Mouse (Mus musculus) kidney, embryonic 14.5 days (tissue): Measurements from ENCODE around the gene Tcte2. TPM values are rescaled to one million over a fixed set of nuclear protein-coding genes. Genes with fewer than 3 reads are reported as not detected.

Source experiments
- ATAC-seq: fragments of 200-750 bp; cut with Nextera tagmentation; 2 replicates; pipeline ENCODE4 v1.8.0; 2017; ENCODE audit warnings: moderate number of reproducible peaks, mild to moderate bottlenecking, moderate TSS enrichment, moderate library complexity; ENCODE audit not compliant: low FRiP score, low TSS enrichment
- H3K27ac ChIP-seq: fragments of 300-500 bp; sonication (generic); 2 replicates; pipeline ENCODE4 v1.5.1; 2014; ENCODE audit warnings: low read depth, mild to moderate bottlenecking, low read length, moderate library complexity, mixed read lengths
- H3K27me3 ChIP-seq: fragments of 300-500 bp; sonication (generic); 2 replicates; pipeline ENCODE4 v1.6.1; 2014; ENCODE audit warnings: mild to moderate bottlenecking, low read length; ENCODE audit not compliant: control insufficient read depth, insufficient read depth
- H3K36me3 ChIP-seq: fragments of 300-500 bp; sonication (generic); 2 replicates; pipeline ENCODE4 v1.6.1; 2014; ENCODE audit warnings: low read length, mixed read lengths; ENCODE audit not compliant: control insufficient read depth, insufficient read depth
- H3K4me1 ChIP-seq: fragments of 300-500 bp; sonication (generic); 2 replicates; pipeline ENCODE4 v1.6.1; 2014; ENCODE audit warnings: low read length, mixed read lengths; ENCODE audit not compliant: control insufficient read depth, insufficient read depth
- H3K4me2 ChIP-seq: fragments of 300-500 bp; sonication (generic); replicated peaks from 2 replicates; pipeline ENCODE4 v1.6.1; 2014; ENCODE audit warnings: low read depth, mild to moderate bottlenecking, low read length
- H3K4me3 ChIP-seq: fragments of 300-500 bp; sonication (generic); 2 replicates; pipeline ENCODE4 v1.5.1; 2014; ENCODE audit warnings: mild to moderate bottlenecking, low read length
- H3K9ac ChIP-seq: fragments of 300-500 bp; sonication (generic); 2 replicates; pipeline ENCODE4 v1.6.1; 2014; ENCODE audit warnings: low read depth, mild to moderate bottlenecking, low read length, moderate library complexity
- H3K9me3 ChIP-seq: fragments of 300-500 bp; sonication (generic); 2 replicates; pipeline ENCODE4 v1.6.1; 2016; ENCODE audit warnings: low read length; ENCODE audit not compliant: control insufficient read depth
- WGBS: fragments of 180-500 bp; shearing (Covaris S2); extraction: QIAGEN DNeasy Blood & Tissue Kit; methylation state at CpG from one replicate; pipeline ENCODE4 v1.1.7; 2014; 5-methylcytosine and 5-hydroxymethylcytosine counted together
- polyA plus RNA-seq: library from polyadenylated mRNA; unstranded; fragments of >200 nt; fragmentation: Nextera tagmentation; extraction: Ambion mirVana; gene quantifications from 2 replicates; pipeline ENCODE4 v1.2.1, GENCODE M21; 2014

Gene Tcte2
- polyA plus RNA-seq, 1 experiment from 2014 or later: 3.4 TPM

DNA sequence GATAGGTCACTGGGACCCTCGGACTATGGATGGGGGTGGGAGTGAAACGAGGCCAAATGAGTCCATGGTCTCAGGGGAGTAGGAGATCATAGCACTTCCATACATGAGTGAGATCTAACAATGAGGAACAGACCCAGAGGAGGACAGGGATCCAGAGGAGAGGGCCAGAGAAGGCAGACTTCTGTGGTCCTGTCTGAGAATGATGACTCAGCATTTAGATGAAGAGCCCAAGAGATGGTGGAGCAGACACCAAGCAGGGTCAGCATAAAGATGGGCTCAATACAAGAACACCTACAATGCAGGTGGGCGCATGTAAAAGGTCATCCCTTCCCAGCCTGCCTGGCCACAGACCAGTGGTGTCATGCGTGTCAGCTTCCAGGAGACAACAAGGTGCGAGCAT lies 41.4 kb downstream of the Tcte2 start:
- no peak overlapping the region for H3K9ac ChIP-seq
- H3K4me2 ChIP-seq: no peak overlapping the region
- H3K27me3 ChIP-seq: no peaks in the 10 kb centered on the region
- no peaks in the 10 kb centered on the region for H3K9me3 ChIP-seq
- H3K4me1 ChIP-seq: no peaks in the 10 kb centered on the region
- ATAC-seq: no peak
- H3K27ac ChIP-seq: no peak overlapping the region
- no peaks in the 10 kb centered on the region for H3K36me3 ChIP-seq
- no peak overlapping the region for H3K4me3 ChIP-seq
- 87% methylated on average over 5 of the region's 5 CpGs for WGBS

DNA sequence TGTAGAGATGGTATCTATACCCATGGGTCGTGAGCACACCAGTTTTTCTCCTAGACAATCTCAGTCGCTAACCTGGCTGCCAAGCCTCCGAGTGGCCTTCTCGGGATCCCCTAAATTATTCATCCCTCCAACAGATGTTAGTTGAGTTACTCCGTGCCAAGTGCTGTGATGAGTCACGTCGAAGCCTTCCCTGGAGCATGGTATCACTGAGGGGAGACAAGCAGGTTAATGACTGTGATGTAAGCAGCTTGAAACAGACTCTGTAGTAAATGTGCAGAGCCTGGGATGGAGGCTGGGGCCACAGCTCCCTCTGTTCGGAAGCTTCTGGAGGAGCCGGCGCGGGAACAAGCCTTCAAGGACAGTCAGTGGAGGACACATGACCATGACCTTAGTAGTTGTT lies 44.2 kb downstream of the Tcte2 start:
- WGBS: 77% methylated on average over 11 of the region's 11 CpGs
- no peaks in the 10 kb centered on the region for H3K9me3 ChIP-seq

DNA sequence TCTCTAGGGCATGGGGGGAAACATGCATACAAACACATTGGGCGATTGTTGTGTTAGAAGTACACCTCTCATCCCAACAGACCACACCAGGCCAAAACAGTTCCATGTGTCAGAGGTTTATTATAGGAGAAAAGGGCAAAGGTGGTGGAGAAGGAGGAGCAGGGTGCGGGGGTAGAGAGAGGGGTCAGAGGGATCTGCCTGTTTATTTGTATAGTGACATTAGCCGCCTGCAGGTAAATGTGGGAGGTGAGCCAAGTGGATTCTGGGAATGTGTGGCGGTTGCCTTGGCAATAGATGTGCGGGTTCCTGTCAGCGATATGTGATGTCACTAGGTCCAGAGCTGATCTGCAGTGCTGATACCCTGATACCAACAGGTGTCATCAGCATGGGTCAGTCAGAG lies 45.3 kb downstream of the Tcte2 start:
- WGBS: 55% methylated on average over 6 of the region's 6 CpGs
- Histone ChIP-seq H3K9ac (no peak overlapping the region), H3K27ac (no peak overlapping the region), H3K4me1 (no peaks in the 10 kb centered on the region), H3K9me3 (no peaks in the 10 kb centered on the region), H3K27me3 (no peaks in the 10 kb centered on the region), H3K4me3 (no peak overlapping the region), H3K36me3 (no peaks in the 10 kb centered on the region), H3K4me2 (no peak overlapping the region)
- ATAC-seq: no peak

More for the DNA sequence above, 44.2 kb downstream of the Tcte2 start:
- Histone ChIP-seq H3K4me1 (no peaks in the 10 kb centered on the region), H3K27ac (no peak overlapping the region), H3K36me3 (no peaks in the 10 kb centered on the region), H3K9ac (no peak overlapping the region), H3K4me3 (no peak overlapping the region), H3K4me2 (no peak overlapping the region), H3K27me3 (no peaks in the 10 kb centered on the region)
- no peak for ATAC-seq

DNA sequence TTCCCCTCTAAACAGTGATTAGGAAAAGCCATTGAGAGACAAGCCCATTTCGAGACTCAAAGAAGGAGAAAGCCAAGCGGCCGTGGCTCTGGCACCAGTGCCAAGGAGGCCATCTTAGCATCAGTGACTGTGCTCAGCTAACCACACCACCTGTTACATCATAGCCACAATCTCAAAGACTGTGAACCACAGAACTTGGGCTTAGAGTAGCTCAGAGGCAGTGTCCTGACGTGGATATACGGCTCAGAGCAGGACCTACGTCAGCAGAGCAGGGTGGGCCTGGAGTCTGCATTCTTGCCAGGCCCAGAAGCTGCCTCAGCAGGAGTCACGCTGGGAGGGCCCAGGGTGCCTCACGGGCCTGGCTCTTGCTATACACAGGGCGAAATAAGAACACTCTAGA lies 46.1 kb downstream of the Tcte2 start:
- H3K36me3 ChIP-seq: no peaks in the 10 kb centered on the region
- no peaks in the 10 kb centered on the region for H3K27me3 ChIP-seq
- H3K9ac ChIP-seq: no peak overlapping the region
- no peaks in the 10 kb centered on the region for H3K9me3 ChIP-seq
- no peaks in the 10 kb centered on the region for H3K4me1 ChIP-seq
- no peak overlapping the region for H3K4me2 ChIP-seq
- no peak overlapping the region for H3K4me3 ChIP-seq
- WGBS: 73% methylated on average over 9 of the region's 9 CpGs
- no peak overlapping the region for H3K27ac ChIP-seq
- no peak for ATAC-seq

DNA sequence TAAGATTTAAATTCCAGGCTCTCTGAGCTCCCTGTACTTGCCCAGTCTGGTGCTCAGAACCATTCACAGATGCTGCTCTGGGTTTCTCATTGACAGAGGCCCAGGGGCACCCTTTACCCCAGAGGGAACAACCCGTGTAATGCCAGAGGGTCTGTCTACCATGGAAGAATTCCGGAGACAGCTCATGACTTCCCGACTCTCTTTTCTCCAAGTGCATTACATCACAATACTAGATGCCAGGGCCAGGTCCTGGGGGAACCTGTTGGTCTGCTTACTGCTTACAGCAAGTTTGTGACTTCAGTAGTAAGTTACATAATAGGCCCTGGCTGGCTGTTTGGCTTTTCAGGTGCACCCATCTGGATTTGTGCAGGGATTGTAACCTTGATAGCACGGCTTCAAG lies 47.0 kb downstream of the Tcte2 start:
- no peaks in the 10 kb centered on the region for H3K36me3 ChIP-seq
- no peaks in the 10 kb centered on the region for H3K27me3 ChIP-seq
- H3K4me1 ChIP-seq: no peaks in the 10 kb centered on the region
- 49% methylated on average over 4 of the region's 4 CpGs for WGBS
- no peak for ATAC-seq
- H3K4me2 ChIP-seq: no peak overlapping the region
- no peak overlapping the region for H3K9ac ChIP-seq
- H3K9me3 ChIP-seq: no peaks in the 10 kb centered on the region
- no peak overlapping the region for H3K27ac ChIP-seq
- H3K4me3 ChIP-seq: no peak overlapping the region

DNA sequence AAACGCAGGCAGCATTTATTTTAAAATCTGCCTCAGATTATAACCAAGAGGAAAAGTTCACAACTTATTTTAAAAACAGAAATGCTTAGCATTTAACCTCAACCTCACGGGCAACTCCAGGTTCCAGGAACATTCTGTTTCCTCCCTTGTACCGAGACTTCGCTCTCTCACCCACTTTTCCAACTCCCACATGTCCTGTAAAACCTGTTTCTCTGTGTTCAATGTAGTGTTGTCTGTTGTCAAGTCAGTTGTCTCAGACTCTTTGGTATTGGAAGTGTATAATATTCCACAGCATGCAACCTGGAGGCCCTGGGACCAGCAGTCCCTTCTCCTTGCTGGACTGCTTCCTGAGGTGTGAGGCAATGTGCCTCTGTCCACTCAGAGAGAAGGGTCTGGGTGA lies 47.5 kb downstream of the Tcte2 start:
- no peak for ATAC-seq
- Histone ChIP-seq H3K4me3 (no peak overlapping the region), H3K4me1 (no peaks in the 10 kb centered on the region)

DNA sequence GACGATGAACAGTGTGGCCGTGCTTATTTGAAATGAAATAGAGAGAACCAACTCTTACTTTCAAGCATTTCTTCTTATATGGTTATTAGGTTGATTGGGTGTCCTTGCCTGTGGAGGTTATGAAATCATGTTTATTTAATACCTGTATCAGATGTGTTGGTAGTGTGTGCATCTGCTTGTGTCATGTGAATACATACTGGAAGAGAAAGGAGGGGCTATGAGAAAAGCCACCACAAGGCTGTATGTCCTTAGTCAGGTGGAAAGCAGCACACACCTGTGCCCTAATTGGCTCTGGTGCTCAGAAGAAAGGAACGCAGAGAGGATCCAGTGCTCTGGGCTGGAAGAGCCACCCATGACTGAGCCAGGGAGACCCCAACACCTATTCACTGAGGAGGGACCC lies 49.1 kb downstream of the Tcte2 start:
- H3K4me2 ChIP-seq: no peak overlapping the region
- no peaks in the 10 kb centered on the region for H3K27me3 ChIP-seq
- ATAC-seq: no peak
- no peaks in the 10 kb centered on the region for H3K36me3 ChIP-seq
- H3K4me1 ChIP-seq: no peaks in the 10 kb centered on the region
- WGBS: 95% methylated on average over 3 of the region's 3 CpGs
- no peak overlapping the region for H3K9ac ChIP-seq
- no peaks in the 10 kb centered on the region for H3K9me3 ChIP-seq
- H3K27ac ChIP-seq: no peak overlapping the region
- no peak overlapping the region for H3K4me3 ChIP-seq

More for the DNA sequence above, 47.5 kb downstream of the Tcte2 start:
- WGBS: 78% methylated on average over 4 of the region's 4 CpGs
- Histone ChIP-seq H3K36me3 (no peaks in the 10 kb centered on the region), H3K9ac (no peak overlapping the region), H3K27ac (no peak overlapping the region), H3K27me3 (no peaks in the 10 kb centered on the region), H3K9me3 (no peaks in the 10 kb centered on the region), H3K4me2 (no peak overlapping the region)

DNA sequence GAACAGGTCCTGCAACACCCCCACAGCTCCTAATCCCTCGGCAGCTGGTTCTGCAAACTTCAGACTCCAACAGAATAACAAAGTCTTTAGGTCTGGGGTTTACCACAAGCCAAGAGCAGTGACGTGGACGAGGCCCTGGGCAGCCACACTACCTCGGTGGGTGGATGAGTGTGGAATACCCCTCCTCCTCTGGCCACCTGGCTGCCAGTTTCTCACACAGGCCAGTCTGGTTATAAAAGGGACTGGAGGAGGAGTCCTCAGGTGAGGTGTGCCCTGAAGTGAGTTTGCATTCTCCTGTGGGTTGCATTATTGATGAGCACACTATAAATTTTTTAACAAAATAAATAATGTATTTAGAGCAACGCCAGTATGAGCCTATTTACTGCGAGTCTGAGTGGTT lies 49.5 kb downstream of the Tcte2 start:
- no peak for ATAC-seq
- Histone ChIP-seq H3K9me3 (no peaks in the 10 kb centered on the region), H3K9ac (no peak overlapping the region), H3K27ac (no peak overlapping the region), H3K4me2 (no peak overlapping the region), H3K4me1 (no peaks in the 10 kb centered on the region), H3K36me3 (no peaks in the 10 kb centered on the region), H3K4me3 (no peak overlapping the region), H3K27me3 (no peaks in the 10 kb centered on the region)
- WGBS: 85% methylated on average over 6 of the region's 6 CpGs

DNA sequence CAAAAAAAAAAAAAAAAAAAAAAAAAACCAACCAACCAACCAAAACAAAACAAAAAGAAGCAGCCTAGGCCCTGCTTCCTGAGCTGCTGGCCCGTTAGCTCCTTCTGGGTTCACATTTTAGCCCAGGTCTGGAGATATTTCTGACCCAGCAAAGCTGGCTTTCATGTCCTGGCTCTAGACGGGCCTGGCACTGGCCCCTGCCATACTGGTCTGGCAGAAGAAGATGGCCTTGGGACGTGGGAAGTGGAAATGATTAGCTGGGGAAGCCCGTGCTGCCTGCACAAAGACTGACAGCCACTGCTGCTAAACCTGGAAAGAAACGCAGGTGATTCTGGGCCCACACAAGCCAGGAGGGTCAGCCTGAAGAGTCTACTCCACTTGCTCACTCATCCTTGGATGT lies 50.5 kb downstream of the Tcte2 start:
- no peak overlapping the region for H3K4me2 ChIP-seq
- no peak overlapping the region for H3K27ac ChIP-seq
- no peaks in the 10 kb centered on the region for H3K4me1 ChIP-seq
- no peak overlapping the region for H3K4me3 ChIP-seq
- WGBS: 81% methylated on average over 5 of the region's 5 CpGs
- no peak for ATAC-seq
- no peaks in the 10 kb centered on the region for H3K27me3 ChIP-seq
- no peaks in the 10 kb centered on the region for H3K36me3 ChIP-seq
- no peaks in the 10 kb centered on the region for H3K9me3 ChIP-seq
- no peak overlapping the region for H3K9ac ChIP-seq

DNA sequence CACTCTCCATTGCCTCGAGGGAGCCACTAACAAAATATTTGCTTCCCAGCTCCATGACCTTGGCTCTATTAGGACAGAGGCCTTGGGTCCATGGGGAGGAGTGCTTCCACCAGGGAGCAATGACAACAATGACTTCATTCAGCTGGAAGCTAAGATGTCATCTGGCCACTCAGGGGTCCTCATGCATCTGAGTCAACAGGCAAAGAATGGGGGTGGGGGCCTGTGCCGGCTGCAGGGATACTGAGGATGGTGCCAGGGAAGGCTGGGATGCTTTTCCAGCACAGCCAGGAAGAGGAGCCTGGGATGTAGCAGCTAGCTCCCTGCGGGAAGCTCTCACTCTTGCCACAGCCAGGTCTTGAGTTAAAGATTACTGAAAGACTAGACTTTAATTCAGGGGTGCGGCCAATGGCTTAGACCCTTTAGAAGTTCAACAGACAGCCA lies 56.1 kb downstream of the Tcte2 start:
- no peak overlapping the region for H3K27ac ChIP-seq
- 40% methylated on average over 4 of the region's 4 CpGs for WGBS
- H3K9ac ChIP-seq: no peak overlapping the region
- no peak overlapping the region for H3K4me3 ChIP-seq
- H3K27me3 ChIP-seq: no peaks in the 10 kb centered on the region
- no peaks in the 10 kb centered on the region for H3K9me3 ChIP-seq
- peaks cover 10% of the 10 kb centered on the region; the same call in 1 of the 2 replicates for H3K4me1 ChIP-seq
- ATAC-seq: no peak
- no peak overlapping the region for H3K4me2 ChIP-seq
- no peaks in the 10 kb centered on the region for H3K36me3 ChIP-seq
